27 mouse cellular contexts compared by ENCODE assay signal in genomic region chr2:116808554-116808953, GRCm38 (mm10).
A peak's percentile ranks its signal among the peaks of the same experiment; 100 is the strongest.
DNase-seq lines count a peak whose midpoint lies in the region; ATAC-seq and TF ChIP-seq lines count a peak whose summit lies in the region.
"Had no signal": no experiment of that assay in that cellular context is flagged by ENCODE, and none has a peak within 500 bp of the region (broad histone marks: within the 10 kb centered on the region; RNA-seq: fewer than 3 reads in every experiment).

No protein-coding gene starts in this region.

- DNase-seq in midbrain, embryonic 10.5 days (ENCODE audit: low spot score) = peak; percentile 59
- DNase-seq in midbrain, postnatal 0 days (ENCODE audit: low spot score) = no peak
- DNase-seq in right cerebral cortex, postnatal 14 days = no peak
- DNase-seq: adrenal gland, adult 2 months; adrenal gland, postnatal 14 days; B cell, adult 2 months; cerebellum, adult 11 months; cerebellum, adult 2 months; cerebellum, adult 9-11 months; cerebellum, postnatal 25 days; forebrain, postnatal 0 days; gastrocnemius, adult 2 months; gastrocnemius, postnatal 14 days; heart, adult 18-20 months; heart, postnatal 14 days; heart, postnatal 4 days had no signal

- 56% methylated on average over 8 of the region's 8 CpGs for WGBS in midbrain, embryonic 10.5 days
- WGBS in midbrain, postnatal 0 days = 34% methylated on average over 8 of the region's 8 CpGs
- WGBS in midbrain, embryonic 13.5 days = 34% methylated on average over 8 of the region's 8 CpGs
- WGBS in midbrain, embryonic 16.5 days = 34% methylated on average over 8 of the region's 8 CpGs

- no peaks in the 10 kb centered on the region for H3K9me3 ChIP-seq in midbrain, embryonic 10.5 days (replicated peaks)
- H3K9me3 ChIP-seq in midbrain, postnatal 0 days (ENCODE audit: low read length) = no peaks in the 10 kb centered on the region
- H3K9me3 ChIP-seq in midbrain, embryonic 13.5 days = no peaks in the 10 kb centered on the region
- H3K9me3 ChIP-seq in midbrain, embryonic 16.5 days (replicated peaks; ENCODE audit: control insufficient read depth, low read length, poor library complexity, severe bottlenecking) = no peaks in the 10 kb centered on the region
- H3K9me3 ChIP-seq: embryonic facial prominence, embryonic 12.5 days; embryonic facial prominence, embryonic 15.5 days; heart, embryonic 12.5 days; heart, embryonic 15.5 days had no signal

- H3K9ac ChIP-seq in midbrain, postnatal 0 days (replicated peaks; ENCODE audit: low read length, poor library complexity, severe bottlenecking) = no peak overlapping the region
- H3K9ac ChIP-seq in midbrain, embryonic 13.5 days (replicated peaks) = no peak overlapping the region
- no peak overlapping the region for H3K9ac ChIP-seq in midbrain, embryonic 16.5 days (ENCODE audit: low read depth, low read length)
- H3K9ac ChIP-seq: embryonic facial prominence, embryonic 12.5 days; embryonic facial prominence, embryonic 15.5 days; forebrain, postnatal 0 days; heart, embryonic 12.5 days; heart, embryonic 15.5 days; hindbrain, embryonic 14.5 days had no signal

- H3K4me2 ChIP-seq in midbrain, postnatal 0 days (ENCODE audit: low read depth, low read length, poor library complexity, severe bottlenecking) = no peak overlapping the region
- H3K4me2 ChIP-seq in midbrain, embryonic 13.5 days (replicated peaks) = peak overlapping the region; percentile 40
- H3K4me2 ChIP-seq in midbrain, embryonic 16.5 days (ENCODE audit: low read length) = no peak overlapping the region
- H3K4me2 ChIP-seq: embryonic facial prominence, embryonic 12.5 days; embryonic facial prominence, embryonic 15.5 days; heart, embryonic 12.5 days; heart, embryonic 15.5 days; hindbrain, embryonic 14.5 days had no signal

- H3K36me3 ChIP-seq in midbrain, embryonic 10.5 days = no peaks in the 10 kb centered on the region
- H3K36me3 ChIP-seq in midbrain, postnatal 0 days (ENCODE audit: insufficient read depth, low read length) = no peaks in the 10 kb centered on the region
- no peaks in the 10 kb centered on the region for H3K36me3 ChIP-seq in midbrain, embryonic 13.5 days
- no peaks in the 10 kb centered on the region for H3K36me3 ChIP-seq in midbrain, embryonic 16.5 days (ENCODE audit: control insufficient read depth, insufficient read depth, low read length)
- H3K36me3 ChIP-seq: embryonic facial prominence, embryonic 12.5 days; embryonic facial prominence, embryonic 15.5 days; heart, embryonic 12.5 days; heart, embryonic 15.5 days had no signal

- H3K27ac ChIP-seq in midbrain, embryonic 10.5 days (replicated peaks) = peak overlapping the region; percentile 78
- no peak overlapping the region for H3K27ac ChIP-seq in midbrain, postnatal 0 days (ENCODE audit: low read depth, low read length)
- no peak overlapping the region for H3K27ac ChIP-seq in midbrain, embryonic 13.5 days
- H3K27ac ChIP-seq in midbrain, embryonic 16.5 days (ENCODE audit: low read length) = no peak overlapping the region
- H3K27ac ChIP-seq: embryonic facial prominence, embryonic 12.5 days; embryonic facial prominence, embryonic 15.5 days; gastrocnemius, adult 2 months; heart, embryonic 15.5 days; hindbrain, embryonic 14.5 days; hindbrain, postnatal 0 days had no signal

- no peak for ATAC-seq in midbrain, postnatal 0 days (ENCODE audit: low FRiP score)
- ATAC-seq in midbrain, embryonic 13.5 days = peak; percentile 73
- peak; percentile 56 for ATAC-seq in midbrain, embryonic 16.5 days
- no peak for ATAC-seq in cerebellum, adult (ENCODE audit: insufficient number of reproducible peaks, low FRiP score, low TSS enrichment)
- ATAC-seq: forebrain, embryonic 14.5 days; forebrain, postnatal 0 days; hindbrain, postnatal 0 days; inflammation-experienced regulatory T-cells, adult 6 months had no signal

- no peak for TF ChIP-seq CTCF in midbrain, postnatal 0 days (IDR thresholded peaks at IDR 0.05)

- peaks cover 9% of the 10 kb centered on the region; the same call in 1 of the 2 replicates for H3K27me3 ChIP-seq in midbrain, embryonic 10.5 days (ENCODE audit: low read depth, poor library complexity, severe bottlenecking)
- no peaks in the 10 kb centered on the region; the same call in 1 of the 2 replicates for H3K27me3 ChIP-seq in midbrain, postnatal 0 days (ENCODE audit: insufficient read depth, low read length)
- H3K27me3 ChIP-seq in midbrain, embryonic 13.5 days = no peaks in the 10 kb centered on the region
- H3K27me3 ChIP-seq in midbrain, embryonic 16.5 days (ENCODE audit: control insufficient read depth, insufficient read depth, low read depth, low read length) = no peaks in the 10 kb centered on the region; the same call in 1 of the 2 replicates
- H3K27me3 ChIP-seq: embryonic facial prominence, embryonic 12.5 days; embryonic facial prominence, embryonic 15.5 days; heart, embryonic 12.5 days; heart, embryonic 15.5 days had no signal

- peaks cover 69% of the 10 kb centered on the region for H3K4me1 ChIP-seq in midbrain, embryonic 10.5 days
- H3K4me1 ChIP-seq in midbrain, postnatal 0 days (ENCODE audit: insufficient read depth, low read length) = no peaks in the 10 kb centered on the region
- peaks cover 41% of the 10 kb centered on the region for H3K4me1 ChIP-seq in midbrain, embryonic 13.5 days (replicated peaks)
- H3K4me1 ChIP-seq in midbrain, embryonic 16.5 days (ENCODE audit: control insufficient read depth, insufficient read depth, low read length) = peaks cover 6% of the 10 kb centered on the region; the same call in 1 of the 2 replicates
- H3K4me1 ChIP-seq: heart, embryonic 15.5 days had no signal

- H3K4me3 ChIP-seq in midbrain, embryonic 10.5 days = peak overlapping the region; percentile 25; the same call in 1 of the 2 replicates
- H3K4me3 ChIP-seq in midbrain, postnatal 0 days (ENCODE audit: low read depth, low read length) = no peak overlapping the region
- H3K4me3 ChIP-seq in midbrain, embryonic 13.5 days (replicated peaks) = peak overlapping the region; percentile 13
- H3K4me3 ChIP-seq in midbrain, embryonic 16.5 days (ENCODE audit: low read depth, low read length) = no peak overlapping the region
- H3K4me3 ChIP-seq: embryonic facial prominence, embryonic 12.5 days; embryonic facial prominence, embryonic 15.5 days; gastrocnemius, adult 2 months; heart, embryonic 12.5 days; heart, embryonic 15.5 days had no signal

Comparison
In these comparisons a context has a peak if more than half of its experiments do, and no peak if none do; other contexts are left out.
1. H3K4me3 ChIP-seq: peak in midbrain, embryonic 10.5 days (single experiment) and midbrain, embryonic 13.5 days (single experiment); none in midbrain, postnatal 0 days (single experiment) and midbrain, embryonic 16.5 days (single experiment).
2. ATAC-seq: peak in midbrain, embryonic 13.5 days (single experiment) and midbrain, embryonic 16.5 days (single experiment); none in midbrain, postnatal 0 days (single experiment) and cerebellum, adult (single experiment).